Mouse (Mus musculus) megakaryocyte-erythroid progenitor cell, adult 5-6 weeks (primary cell): Measurements from ENCODE around the gene Tacr1. TPM values are rescaled to one million over a fixed set of nuclear protein-coding genes. Genes with fewer than 3 reads are reported as not detected.
"Not testable (repeated sequence)": the region's sequence is repeated elsewhere in the genome, so short reads cannot be mapped to it uniquely, and the experiment has no call there.

Source experiments
- ATAC-seq: replicated peaks from 2 replicates; pipeline ENCODE4 v1.8.0; 2016; ENCODE audit warnings: mild to moderate bottlenecking, inconsistent platforms; ENCODE audit not compliant: severe bottlenecking, poor library complexity, low FRiP score, low TSS enrichment
- total RNA-seq, 2 experiments: library from RNA; stranded (forward) in 1 of 2; stranded (reverse) in 1 of 2; fragments of 200-1000, 215-1000 nt in 1 of 2; fragments of >200 nt in 1 of 2; fragmentation: Nextera tagmentation in 1 of 2; gene quantifications; 2 replicates each; pipeline ENCODE4 v1.2.3; 2014 to 2017

Gene Tacr1
- total RNA-seq (2014; fragmentation: Nextera tagmentation): 0.28 TPM in 1 of 2 replicates, not detected in the other
- not detected in 2 replicates for total RNA-seq (2017)

GRCm38 (mm10) chr6:82401595-82402451 is at the start of gene Tacr1:
Gene Tacr1 (plus strand): TSS chr6:82402334.
- ATAC-seq: no peak

- no peak for ATAC-seq
Observed at GRCm38 (mm10) chr6:82376144-82376543, 26.0 kb upstream of the Tacr1 start.

- ATAC-seq: no peak
Observed at GRCm38 (mm10) chr6:82383556-82383955, 18.6 kb upstream of the Tacr1 start.

- ATAC-seq: no peak
Observed at GRCm38 (mm10) chr6:82402501-82403495, 664 bp downstream of the Tacr1 start.

DNA sequence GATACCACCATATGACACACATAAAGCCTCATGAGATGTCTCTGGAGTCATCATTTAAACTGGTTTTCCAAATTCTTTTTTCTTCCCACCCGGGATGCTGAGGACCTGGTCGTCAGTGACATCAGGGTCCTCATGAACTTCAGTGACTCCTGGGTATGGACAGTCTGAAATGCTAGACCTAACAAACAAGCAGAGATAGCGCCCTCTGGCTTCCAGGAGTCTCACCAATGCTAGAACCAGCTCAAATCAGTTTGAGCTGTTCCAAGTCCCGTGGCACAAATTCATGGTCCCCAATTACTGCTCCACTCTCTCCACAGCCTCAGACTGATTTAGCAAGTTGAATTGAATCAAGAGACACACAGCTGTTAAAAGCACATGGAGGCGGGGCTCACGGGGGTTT is 16.2 kb downstream of the Tacr1 start:
- no peak for ATAC-seq

DNA sequence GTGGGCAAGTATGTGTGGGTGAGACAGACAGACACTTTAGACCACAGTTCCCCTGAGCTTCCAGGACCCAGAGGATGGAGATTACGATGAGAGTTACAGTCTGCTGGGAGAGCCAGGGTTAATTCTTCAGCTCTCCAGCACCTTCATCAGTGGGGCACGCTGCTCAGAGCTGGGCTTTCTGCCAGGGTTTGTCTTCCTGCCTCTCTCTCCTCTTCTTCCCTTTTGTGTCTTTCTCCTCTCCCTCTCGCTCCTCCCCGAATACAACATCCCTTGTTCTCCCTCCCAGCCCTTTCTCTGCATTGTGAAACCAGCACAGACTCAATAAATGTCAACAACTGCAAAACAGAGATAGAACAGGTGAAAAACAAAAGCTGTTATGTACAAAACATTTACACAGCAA is 18.1 kb downstream of the Tacr1 start:
- no peak for ATAC-seq

DNA sequence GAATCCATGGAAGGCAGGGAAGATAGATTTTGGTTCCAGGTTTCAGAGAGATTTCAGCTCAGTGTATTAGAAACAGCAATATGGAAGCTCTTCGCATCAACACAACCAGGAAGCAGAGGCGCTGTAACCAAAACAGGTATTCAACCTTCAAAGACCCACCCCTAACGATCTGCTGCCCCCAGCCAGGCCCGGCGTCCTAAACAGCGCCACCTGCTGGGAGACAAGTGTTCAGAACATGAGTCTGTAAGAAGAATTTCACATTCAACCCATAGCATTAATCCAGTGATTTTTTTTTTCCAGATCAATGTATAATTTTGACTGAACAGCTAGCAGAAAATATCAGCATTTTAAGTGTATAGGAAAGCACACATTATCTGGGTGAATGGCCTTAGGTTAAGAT is 26.8 kb downstream of the Tacr1 start:
- ATAC-seq: no peak

DNA sequence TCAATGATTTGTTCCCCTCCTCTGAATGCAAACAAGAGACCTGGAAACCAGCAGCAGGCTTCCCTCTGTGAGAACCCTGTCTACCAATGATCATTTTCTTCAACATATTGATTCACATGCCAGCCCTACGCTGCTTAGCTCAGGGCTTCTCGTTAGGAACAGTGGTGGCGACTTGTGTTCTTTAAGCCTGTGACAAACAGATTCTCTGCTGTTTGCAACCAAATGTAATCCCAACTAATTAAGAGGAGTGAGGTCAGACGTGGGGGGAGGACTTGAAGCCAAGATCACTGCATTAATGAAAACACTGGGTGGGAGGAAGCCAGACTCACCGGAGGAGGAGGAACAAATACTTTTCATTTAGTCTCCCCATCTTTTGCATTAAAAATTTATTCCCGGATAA is 27.6 kb downstream of the Tacr1 start:
- no peak for ATAC-seq

DNA sequence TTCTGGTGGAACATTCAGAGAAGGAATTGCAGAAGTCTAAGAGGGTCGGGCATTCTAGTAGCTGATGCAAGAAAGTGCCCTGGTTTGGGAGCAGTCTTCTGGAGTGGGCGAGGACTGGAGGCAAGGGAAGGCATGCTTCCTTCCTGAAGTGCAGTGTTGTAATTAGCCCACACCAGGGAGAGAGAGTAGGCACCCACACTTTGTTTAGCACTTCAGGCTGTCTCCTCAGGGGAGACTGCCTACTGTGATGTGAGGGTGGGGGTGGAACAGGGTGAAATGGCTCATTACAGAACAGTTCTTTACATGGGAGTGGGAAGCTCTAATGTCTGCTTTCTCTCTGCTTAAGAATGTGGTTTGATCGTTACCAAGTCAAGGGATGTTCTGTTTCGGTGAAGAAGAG is 35.0 kb downstream of the Tacr1 start:
- no peak for ATAC-seq

- not testable (repeated sequence) for ATAC-seq
Observed at GRCm38 (mm10) chr6:82452206-82453095, 50.3 kb downstream of the Tacr1 start.

DNA sequence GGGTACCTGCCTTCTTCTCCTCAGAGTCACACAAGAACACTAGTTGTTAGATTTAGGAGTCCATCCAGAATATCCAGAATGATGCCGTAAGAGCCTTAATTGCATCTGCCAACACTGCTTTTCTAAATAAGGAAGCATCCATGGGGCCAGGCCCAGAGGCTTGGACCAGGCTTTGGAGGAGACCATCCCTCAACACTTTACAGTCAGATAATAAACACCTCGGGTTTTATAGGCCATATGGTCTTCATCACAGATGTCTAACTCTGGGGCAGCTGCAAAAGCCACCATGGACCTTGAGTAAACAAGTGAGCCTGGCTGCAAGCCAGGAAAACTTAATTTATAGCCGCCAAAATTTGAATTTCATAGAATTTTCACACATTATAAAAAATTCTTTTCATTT is 53.1 kb downstream of the Tacr1 start:
- ATAC-seq: no peak

GRCm38 (mm10) chr6:82457163-82457763 is 55.1 kb downstream of the Tacr1 start:
- ATAC-seq: no peak

GRCm38 (mm10) chr6:82458762-82459389 is 56.7 kb downstream of the Tacr1 start:
- ATAC-seq: no peak

- peak; percentile 81 for ATAC-seq
Observed at GRCm38 (mm10) chr6:82463171-82463570, 61.0 kb downstream of the Tacr1 start.

GRCm38 (mm10) chr6:82474477-82474876 is 72.3 kb downstream of the Tacr1 start:
- ATAC-seq: 0 out of 2 replicates have a peak, but pooled peaks have one; percentile 26

DNA sequence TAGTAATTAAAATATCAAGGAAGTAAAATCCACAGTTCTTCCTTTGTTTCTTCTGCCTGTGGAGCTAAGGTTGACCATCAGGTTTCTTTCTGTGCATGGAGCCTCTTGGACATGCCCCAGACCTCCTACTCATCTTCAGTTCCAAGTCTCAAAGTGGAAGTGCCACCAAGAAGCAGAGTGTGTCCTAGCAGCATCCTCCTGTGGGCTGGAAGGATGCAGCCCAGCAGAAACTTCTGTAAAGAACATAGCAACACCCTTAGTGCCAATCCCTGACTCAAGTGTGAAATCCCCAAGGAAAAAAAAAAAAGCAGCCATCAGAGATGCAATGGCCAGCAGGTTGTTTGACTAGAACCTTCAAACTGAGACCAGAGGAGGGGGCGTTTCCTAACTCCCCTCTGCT is 81.7 kb downstream of the Tacr1 start:
- ATAC-seq: no peak

GRCm38 (mm10) chr6:82494481-82494880 is 92.3 kb downstream of the Tacr1 start:
- no peak for ATAC-seq

GRCm38 (mm10) chr6:82510843-82511416 is 108.8 kb downstream of the Tacr1 start:
- ATAC-seq: no peak
